Mouse (Mus musculus): ENCODE results near the gene Sry. TPM values are rescaled to one million over a fixed set of nuclear protein-coding genes. Genes with fewer than 3 reads are reported as not detected.

Sry gene
- not detected for polyA plus RNA-seq (2014; fragmentation: Illumina TruSeq; extraction: RNeasy Lipid Tissue Mini Kit (QIAGEN cat#74804); ENCODE audit: low read depth, low replicate concordance)

DNA sequence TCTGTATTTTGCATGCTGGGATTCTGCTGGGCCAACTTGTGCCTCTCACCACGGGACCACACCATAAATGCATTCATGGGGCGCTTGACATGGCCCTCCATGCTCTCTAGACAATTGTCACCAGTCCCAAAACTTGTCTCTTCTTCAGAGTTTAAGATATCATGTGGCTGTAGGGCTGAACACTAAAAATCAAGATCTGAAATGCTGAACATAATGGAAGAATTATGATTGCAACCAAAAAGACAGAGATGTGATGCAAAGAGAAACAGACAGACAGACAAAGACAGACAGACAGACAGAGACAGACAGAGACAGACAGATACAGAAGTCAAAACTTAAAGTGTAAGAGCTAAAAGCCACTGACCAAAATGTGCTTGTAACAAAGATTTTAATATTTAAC is at the start of gene Sry:
Gene Sry (minus strand): TSS at position 101 of the 400 bp plus-strand sequence.

Other genes with a start within 250 kb of the Sry start
- gene H2al2c, start 64.6 kb downstream of the Sry start, polyA plus RNA-seq (2014; fragmentation: Illumina TruSeq; extraction: RNeasy Lipid Tissue Mini Kit (QIAGEN cat#74804); ENCODE audit: low read depth, low replicate concordance): not detected
- not detected for gene H2al2b, start 57.0 kb upstream of the Sry start, polyA plus RNA-seq (2014; fragmentation: Illumina TruSeq; extraction: RNeasy Lipid Tissue Mini Kit (QIAGEN cat#74804); ENCODE audit: low read depth, low replicate concordance)
- gene Gm4064, start 132.5 kb upstream of the Sry start, polyA plus RNA-seq (2014; fragmentation: Illumina TruSeq; extraction: RNeasy Lipid Tissue Mini Kit (QIAGEN cat#74804); ENCODE audit: low read depth, low replicate concordance): not detected
- not detected for gene Rbmy, start 167.0 kb upstream of the Sry start, polyA plus RNA-seq (2014; fragmentation: Illumina TruSeq; extraction: RNeasy Lipid Tissue Mini Kit (QIAGEN cat#74804); ENCODE audit: low read depth, low replicate concordance)
- gene Gm10256, start 167.0 kb upstream of the Sry start, polyA plus RNA-seq (2014; fragmentation: Illumina TruSeq; extraction: RNeasy Lipid Tissue Mini Kit (QIAGEN cat#74804); ENCODE audit: low read depth, low replicate concordance): not detected
- gene Gm10352, start 237.3 kb upstream of the Sry start, polyA plus RNA-seq (2014; fragmentation: Illumina TruSeq; extraction: RNeasy Lipid Tissue Mini Kit (QIAGEN cat#74804); ENCODE audit: low read depth, low replicate concordance): not detected